Mouse (Mus musculus): ENCODE measurements around the gene Cers5.

GRCm38 (mm10) chr15:99772925-99773324, 240 bp upstream of the Cers5 start:
- TF ChIP-seq CTCF (IDR thresholded peaks at IDR 0.05; ENCODE audit: insufficient read depth, low read depth, low read length) (no peak), POLR2A (IDR thresholded peaks at IDR 0.05; ENCODE audit: insufficient read depth, low read depth, low read length) (no peak)
